Mouse (Mus musculus): Measurements from ENCODE around the gene Gprc5c.

Gprc5c gene

GRCm38 (mm10) chr11:114843818-114844463 lies 7.0 kb upstream of the Gprc5c start:
- peak; percentile 23 for DNase-seq (ENCODE audit: low spot score)

DNA sequence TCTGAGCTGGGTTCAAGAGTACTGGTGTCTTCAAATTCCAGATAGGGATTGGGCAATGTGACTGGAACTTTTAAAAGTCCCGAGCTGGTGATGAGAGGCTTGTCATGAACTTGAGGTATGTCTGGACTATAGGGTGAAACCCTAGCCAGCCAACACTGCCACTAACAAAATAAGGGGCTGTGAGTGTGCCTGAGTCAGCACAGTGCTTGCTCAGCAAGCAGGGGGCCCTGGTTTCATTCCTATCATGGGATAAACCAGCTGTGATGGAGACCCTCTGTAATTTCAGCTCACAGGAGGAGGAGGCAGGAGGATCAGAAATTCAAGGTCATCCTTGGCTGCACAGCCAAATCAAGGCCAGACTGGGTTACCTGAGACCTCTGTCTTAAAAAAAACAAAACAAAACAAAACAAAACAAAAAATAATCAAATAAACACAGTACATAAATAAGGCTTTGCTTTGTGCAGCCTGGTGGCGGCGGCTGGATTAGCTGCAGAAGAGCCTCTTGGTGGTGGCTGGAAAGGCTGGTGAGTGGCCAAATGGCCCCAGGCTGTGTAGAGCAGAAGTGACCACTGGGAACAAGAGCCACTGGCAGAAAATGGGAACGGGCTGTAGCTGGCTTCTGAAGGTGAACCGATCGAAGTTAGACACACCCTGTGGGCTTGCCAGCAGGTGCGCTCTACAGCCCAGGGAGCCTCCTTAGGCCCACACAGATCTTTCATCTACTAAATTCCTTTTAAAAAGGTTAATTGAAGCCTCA lies 6.3 kb upstream of the Gprc5c start:
- no peak for DNase-seq (ENCODE audit: low spot score)

- DNase-seq (ENCODE audit: low spot score): no peak
These were observed 4.6 kb upstream of the Gprc5c start for GRCm38 (mm10) chr11:114846336-114846735.

GRCm38 (mm10) chr11:114847008-114847407 lies 3.9 kb upstream of the Gprc5c start:
- DNase-seq (ENCODE audit: low spot score): no peak

DNA sequence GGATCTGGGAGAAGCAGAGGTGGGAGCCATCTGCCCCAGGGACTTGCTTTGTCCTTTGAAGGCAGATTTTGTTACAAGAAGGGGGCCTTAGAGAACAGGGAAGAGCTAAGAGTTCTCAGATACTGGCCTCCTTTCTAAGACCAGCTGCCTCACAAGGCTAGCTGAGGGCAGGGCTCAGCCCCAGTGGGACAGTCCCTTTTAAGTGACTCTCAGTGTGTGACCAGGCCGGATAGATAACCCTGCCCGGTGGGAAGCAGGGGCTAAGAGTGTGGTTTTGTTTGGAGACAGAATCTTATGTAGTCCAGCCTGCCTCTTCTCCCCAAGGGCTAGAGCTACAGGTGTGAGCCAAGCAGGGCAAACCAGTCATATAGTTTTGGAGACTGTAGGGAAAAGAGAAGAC lies 1.4 kb upstream of the Gprc5c start:
- DNase-seq (ENCODE audit: low spot score): no peak

GRCm38 (mm10) chr11:114850066-114850451 lies 893 bp upstream of the Gprc5c start:
- no peak for DNase-seq (ENCODE audit: low spot score)

GRCm38 (mm10) chr11:114851269-114851607 lies 286 bp downstream of the Gprc5c start:
- DNase-seq (ENCODE audit: low spot score): no peak

DNA sequence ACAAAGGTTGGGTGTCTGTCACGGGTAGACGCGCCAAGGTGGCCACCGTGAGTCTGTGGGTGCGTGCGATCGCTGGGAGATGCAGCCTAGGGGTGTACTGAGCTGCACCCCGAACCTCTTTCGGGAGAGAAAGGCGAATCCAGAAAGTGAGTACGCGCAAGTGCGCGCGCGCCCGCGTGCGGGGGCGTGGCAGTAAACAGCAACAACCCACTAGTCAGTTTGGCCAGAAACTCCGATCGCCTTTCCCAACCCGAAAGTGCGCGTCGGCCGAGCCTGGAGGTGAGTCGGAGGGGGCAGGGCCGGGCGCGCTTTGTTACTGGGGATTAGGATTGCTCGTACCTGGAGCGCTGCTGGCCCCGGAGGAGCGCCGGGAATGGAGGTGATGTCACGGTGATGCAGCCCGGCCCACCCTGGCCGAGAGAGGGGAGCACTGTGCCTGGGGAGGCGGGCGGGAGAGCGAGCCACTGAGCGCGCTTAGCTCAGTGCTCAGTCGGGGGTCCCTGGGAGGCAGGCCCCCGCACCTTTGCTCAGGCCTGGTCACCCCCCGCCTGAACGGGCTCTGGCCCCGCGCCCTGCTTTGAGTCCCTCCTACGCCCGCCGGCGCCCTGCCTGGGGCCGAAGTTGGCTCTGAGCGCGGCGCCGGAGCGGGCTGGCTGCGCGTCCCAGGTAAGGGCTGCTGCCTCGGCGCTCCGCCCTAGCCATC lies 807 bp downstream of the Gprc5c start:
- peak; percentile 84 for DNase-seq (ENCODE audit: low spot score)

DNA sequence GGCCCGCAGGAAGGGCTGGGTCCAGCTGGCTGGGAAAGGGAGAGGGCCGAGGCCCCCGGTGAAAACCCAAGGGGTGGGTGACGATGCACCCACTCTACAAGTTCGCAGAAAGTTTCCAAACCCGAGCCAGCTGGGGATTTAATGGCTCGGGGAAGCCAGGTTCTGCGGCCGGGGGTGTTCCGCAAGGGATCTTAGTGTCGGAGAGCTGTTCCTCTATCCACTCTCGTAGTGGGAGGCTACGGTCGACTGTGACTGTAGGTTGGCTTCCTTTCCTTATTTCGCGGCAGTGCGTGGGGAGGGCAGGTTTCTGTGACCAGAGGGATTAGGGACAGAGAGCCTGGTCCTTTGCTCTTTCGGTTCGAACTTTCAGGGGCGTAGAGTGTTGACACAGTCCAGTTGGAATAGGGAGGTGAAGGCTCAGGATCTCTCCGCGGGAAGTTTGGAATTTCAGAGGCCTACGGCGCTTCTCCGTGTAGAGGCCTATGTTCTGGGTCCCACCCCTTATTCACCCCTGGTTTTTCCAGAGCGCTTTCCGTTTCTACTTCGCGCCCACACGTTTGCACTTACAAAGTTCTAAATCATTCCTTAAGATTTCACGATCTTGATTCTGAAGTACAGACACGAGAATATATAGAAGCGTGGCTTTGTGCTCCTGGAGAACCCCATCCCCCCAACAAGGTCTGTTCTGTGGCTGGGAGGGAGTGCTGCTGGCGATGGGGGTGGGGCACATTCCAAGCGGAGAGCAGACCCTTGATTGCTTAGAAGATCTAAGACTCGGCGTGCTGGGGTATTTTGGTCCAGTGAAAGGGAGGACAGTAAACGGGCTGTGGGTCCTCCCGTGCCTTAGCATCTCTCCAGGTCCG lies 1.6 kb downstream of the Gprc5c start:
- peak; percentile 80 for DNase-seq (ENCODE audit: low spot score)

DNA sequence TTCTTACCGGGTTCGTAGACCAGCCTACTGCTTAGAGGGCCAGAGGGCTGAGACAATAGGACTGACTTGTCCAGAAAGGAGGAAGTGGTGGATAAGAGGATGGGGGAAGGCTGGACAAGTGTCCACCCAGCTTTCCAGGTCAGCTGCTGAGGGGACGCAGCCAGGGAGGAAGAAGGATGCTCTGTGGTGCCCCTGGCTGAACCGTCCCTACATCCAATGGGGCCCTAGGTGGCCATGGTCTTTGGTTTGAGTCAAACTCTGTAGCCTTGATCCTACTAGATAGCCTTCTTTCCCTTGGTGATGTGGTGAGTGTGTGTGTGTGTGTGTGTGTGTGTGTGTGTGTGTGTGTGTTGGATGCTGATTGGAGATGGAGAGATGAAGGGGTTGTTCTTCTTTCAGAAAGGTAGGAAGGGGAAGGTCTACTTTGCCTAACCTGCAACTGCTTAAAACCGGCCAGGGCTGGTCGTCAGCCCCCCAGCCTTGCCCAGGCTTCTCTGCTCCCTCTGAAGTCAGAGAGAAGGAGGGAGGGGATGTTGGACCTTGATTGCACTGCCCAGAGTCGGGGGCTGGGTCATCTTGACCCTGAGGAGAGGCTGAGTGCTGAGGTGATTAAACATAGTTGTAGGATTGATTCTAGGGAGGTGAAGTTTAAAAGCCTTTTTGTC lies 2.4 kb downstream of the Gprc5c start:
- DNase-seq (ENCODE audit: low spot score): peak; percentile 29

DNA sequence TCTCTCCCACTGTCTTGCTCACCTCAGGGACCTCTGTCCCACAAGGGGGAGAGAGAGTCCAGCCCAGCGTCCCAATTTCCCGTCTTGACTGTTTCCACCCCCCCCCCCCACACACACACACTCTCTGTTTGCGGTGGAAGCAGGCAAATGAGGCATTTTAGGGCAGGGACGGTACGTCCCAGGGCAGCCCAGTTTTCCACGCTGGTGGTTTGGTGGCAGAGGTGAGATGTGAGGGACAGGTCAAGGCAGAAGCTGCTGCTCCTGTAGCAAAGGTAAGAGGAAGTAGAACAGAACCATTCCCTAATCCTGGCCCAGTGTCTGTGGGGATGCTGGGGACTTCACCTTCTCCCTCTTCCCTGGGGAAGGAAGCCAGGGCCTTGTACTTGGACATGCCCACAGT lies 3.6 kb downstream of the Gprc5c start:
- no peak for DNase-seq (ENCODE audit: low spot score)

- DNase-seq (ENCODE audit: low spot score): no peak
These were observed 5.2 kb downstream of the Gprc5c start for GRCm38 (mm10) chr11:114856125-114856524.

GRCm38 (mm10) chr11:114858641-114859040 lies 7.7 kb downstream of the Gprc5c start:
- no peak for DNase-seq (ENCODE audit: low spot score)

GRCm38 (mm10) chr11:114861057-114861456 lies 10.1 kb downstream of the Gprc5c start:
- DNase-seq (ENCODE audit: low spot score): no peak

DNA sequence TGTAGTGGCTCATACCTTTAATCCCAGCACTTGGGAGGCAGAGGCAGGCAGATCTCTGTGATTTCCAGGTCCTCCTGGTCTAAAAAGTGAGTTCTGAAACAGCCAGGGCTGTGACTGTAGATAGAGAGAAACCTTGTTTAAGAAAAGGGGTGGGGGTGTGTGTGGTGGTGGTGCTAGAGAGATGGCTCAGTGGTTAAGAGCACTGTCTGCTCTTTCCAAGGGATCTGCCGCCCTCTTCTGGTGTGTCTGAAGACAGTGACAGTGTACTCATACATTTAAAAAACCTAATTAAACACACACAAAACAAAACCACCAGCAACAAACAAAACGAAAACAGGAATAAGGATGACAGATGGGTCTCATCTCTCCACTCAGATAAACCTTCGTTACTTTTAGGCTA lies 11.7 kb downstream of the Gprc5c start:
- DNase-seq (ENCODE audit: low spot score): no peak

GRCm38 (mm10) chr11:114863918-114864420 lies 13.0 kb downstream of the Gprc5c start:
- no peak for DNase-seq (ENCODE audit: low spot score)

- DNase-seq (ENCODE audit: low spot score): no peak
These were observed 15.0 kb downstream of the Gprc5c start for GRCm38 (mm10) chr11:114865999-114866398.

DNA sequence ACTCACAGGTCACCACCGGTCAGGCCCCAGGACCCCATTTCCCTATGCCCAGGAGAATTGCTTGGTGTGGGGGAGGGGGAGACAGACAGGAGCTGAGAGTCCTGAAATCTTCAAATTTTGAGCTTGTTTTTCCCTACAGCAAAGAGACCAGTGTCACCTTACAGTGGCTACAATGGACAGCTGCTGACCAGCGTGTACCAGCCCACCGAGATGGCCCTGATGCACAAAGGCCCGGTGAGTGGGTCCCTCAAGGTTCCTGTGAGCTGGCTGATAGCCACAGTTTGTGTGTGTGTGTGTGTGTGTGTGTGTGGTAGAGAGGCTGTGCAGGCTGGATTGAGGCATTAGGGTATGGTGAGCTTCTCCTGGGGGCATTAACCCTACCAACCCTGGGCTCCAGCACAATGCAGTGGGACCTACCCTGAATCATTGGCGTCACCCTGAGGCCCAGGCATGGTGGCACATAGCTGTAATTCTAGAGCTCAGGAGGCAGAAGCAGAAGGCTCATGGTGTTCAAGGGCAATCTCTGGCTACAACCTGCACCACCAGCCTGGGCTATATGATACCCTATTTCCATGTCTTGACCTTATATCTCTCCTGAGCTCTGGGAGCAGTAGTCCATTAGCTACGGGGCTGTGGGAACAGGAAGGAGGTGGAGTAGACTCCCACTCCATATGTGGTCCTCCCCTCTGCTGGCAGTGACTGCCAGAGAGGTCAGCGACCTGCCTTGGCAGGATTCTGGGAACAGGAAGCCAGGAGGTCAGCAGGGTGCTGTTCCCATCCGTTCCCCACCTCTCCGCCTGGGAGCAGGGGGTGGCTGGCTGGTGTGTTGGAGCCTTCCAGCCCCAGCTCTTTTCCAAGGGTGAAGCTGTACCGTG lies 15.8 kb downstream of the Gprc5c start:
- DNase-seq (ENCODE audit: low spot score): peak; percentile 58

- DNase-seq (ENCODE audit: low spot score): no peak
These were observed 16.6 kb downstream of the Gprc5c start for GRCm38 (mm10) chr11:114867361-114868235.

GRCm38 (mm10) chr11:114868280-114868679 lies 17.3 kb downstream of the Gprc5c start:
- DNase-seq (ENCODE audit: low spot score): no peak
